In the genomic region with DNA sequence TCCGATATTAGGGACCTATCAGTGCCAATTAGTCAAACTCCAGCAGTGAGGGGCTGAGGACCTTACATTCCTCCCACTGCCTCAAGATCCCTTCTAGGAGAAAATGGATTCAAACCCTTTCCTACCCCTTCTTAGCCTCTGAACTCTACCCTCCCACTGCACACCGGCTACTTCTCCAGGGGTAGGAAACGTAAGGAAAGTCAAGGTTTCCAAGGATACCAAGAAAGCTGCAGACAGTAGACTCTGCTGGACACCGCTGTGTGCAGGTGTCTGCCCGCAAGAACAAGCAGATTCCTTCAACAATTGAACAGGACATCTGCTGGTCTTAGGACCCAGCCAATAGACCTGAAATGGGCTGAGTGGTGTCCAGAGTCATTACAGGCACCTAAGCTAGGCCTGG, we compare ENCODE assay signal across 8 mouse cellular contexts. TPM values are rescaled to one million over a fixed set of nuclear protein-coding genes. Genes with fewer than 3 reads are reported as not detected.
A peak's percentile ranks its signal among the peaks of the same experiment; 100 is the strongest.
DNase-seq lines count a peak whose midpoint lies in the region; ATAC-seq lines count a peak whose summit lies in the region.

No protein-coding gene starts in this region.

- H3K9ac ChIP-seq in kidney, embryonic 14.5 days (ENCODE audit: low read depth, low read length) = no peak overlapping the region
- peak overlapping the region; percentile 83 for H3K9ac ChIP-seq in embryonic facial prominence, embryonic 11.5 days (replicated peaks; ENCODE audit: low read length)
- peak overlapping the region; percentile 88 for H3K9ac ChIP-seq in hindbrain, embryonic 16.5 days (ENCODE audit: low read depth, low read length)
- peak overlapping the region; percentile 78 for H3K9ac ChIP-seq in midbrain, embryonic 15.5 days

- no peaks in the 10 kb centered on the region for H3K9me3 ChIP-seq in kidney, embryonic 14.5 days (ENCODE audit: control insufficient read depth, low read length)
- H3K9me3 ChIP-seq in embryonic facial prominence, embryonic 11.5 days (replicated peaks; ENCODE audit: control insufficient read depth, low read length) = no peaks in the 10 kb centered on the region
- no peaks in the 10 kb centered on the region for H3K9me3 ChIP-seq in hindbrain, embryonic 16.5 days (ENCODE audit: control insufficient read depth, low read length)
- no peaks in the 10 kb centered on the region for H3K9me3 ChIP-seq in midbrain, embryonic 15.5 days

- H3K4me1 ChIP-seq in kidney, embryonic 14.5 days (ENCODE audit: control insufficient read depth, insufficient read depth, low read length) = peaks cover 37% of the 10 kb centered on the region
- peaks cover 6% of the 10 kb centered on the region; the same call in 1 of the 2 replicates for H3K4me1 ChIP-seq in embryonic facial prominence, embryonic 11.5 days (ENCODE audit: control insufficient read depth, insufficient read depth, low read length)
- H3K4me1 ChIP-seq in hindbrain, embryonic 16.5 days (ENCODE audit: control insufficient read depth, insufficient read depth, low read depth, low read length) = peaks cover 39% of the 10 kb centered on the region
- peaks cover 47% of the 10 kb centered on the region for H3K4me1 ChIP-seq in midbrain, embryonic 15.5 days

- H3K27ac ChIP-seq in kidney, embryonic 14.5 days (ENCODE audit: low read depth, low read length) = peak overlapping the region; percentile 73; the same call in 1 of the 2 replicates
- peak overlapping the region; percentile 68 for H3K27ac ChIP-seq in embryonic facial prominence, embryonic 11.5 days (replicated peaks; ENCODE audit: low read depth, low read length)
- H3K27ac ChIP-seq in hindbrain, embryonic 16.5 days (ENCODE audit: low read depth, low read length) = peak overlapping the region; percentile 92
- H3K27ac ChIP-seq in midbrain, embryonic 15.5 days = peak overlapping the region; percentile 95

- H3K4me3 ChIP-seq in kidney, embryonic 14.5 days (ENCODE audit: low read length) = peak overlapping the region; percentile 81; the same call in 1 of the 2 replicates
- peak overlapping the region; percentile 80; the same call in 1 of the 2 replicates for H3K4me3 ChIP-seq in embryonic facial prominence, embryonic 11.5 days (ENCODE audit: low read depth, low read length)
- H3K4me3 ChIP-seq in hindbrain, embryonic 16.5 days (ENCODE audit: low read length) = peak overlapping the region; percentile 65
- peak overlapping the region; percentile 62 for H3K4me3 ChIP-seq in midbrain, embryonic 15.5 days

- H3K4me2 ChIP-seq in kidney, embryonic 14.5 days (replicated peaks; ENCODE audit: low read depth, low read length) = peak overlapping the region; percentile 94
- H3K4me2 ChIP-seq in embryonic facial prominence, embryonic 11.5 days (ENCODE audit: low read depth, low read length) = peak overlapping the region; percentile 93
- peak overlapping the region; percentile 81 for H3K4me2 ChIP-seq in hindbrain, embryonic 16.5 days (ENCODE audit: low read length)
- H3K4me2 ChIP-seq in midbrain, embryonic 15.5 days = peak overlapping the region; percentile 77

- H3K36me3 ChIP-seq in kidney, embryonic 14.5 days (ENCODE audit: control insufficient read depth, insufficient read depth, low read length) = no peaks in the 10 kb centered on the region
- no peaks in the 10 kb centered on the region for H3K36me3 ChIP-seq in embryonic facial prominence, embryonic 11.5 days (replicated peaks; ENCODE audit: control insufficient read depth, insufficient read depth, low read depth, low read length)
- no peaks in the 10 kb centered on the region for H3K36me3 ChIP-seq in hindbrain, embryonic 16.5 days (ENCODE audit: control insufficient read depth, insufficient read depth, low read length)
- no peaks in the 10 kb centered on the region for H3K36me3 ChIP-seq in midbrain, embryonic 15.5 days (replicated peaks)

- ATAC-seq in kidney, embryonic 14.5 days (ENCODE audit: low FRiP score, low TSS enrichment) = peak; percentile 1; the same call in 1 of the 2 replicates
- peak; percentile 36 for ATAC-seq in embryonic facial prominence, embryonic 11.5 days (replicated peaks; ENCODE audit: insufficient number of reproducible peaks, low FRiP score, low TSS enrichment, low read depth)
- no peak; the same call in 1 of the 2 replicates for ATAC-seq in hindbrain, embryonic 16.5 days
- no peak; the same call in 1 of the 2 replicates for ATAC-seq in midbrain, embryonic 15.5 days (replicated peaks)

- WGBS in kidney, embryonic 14.5 days = 44% methylated on average over 5 of the region's 5 CpGs
- 21% methylated on average over 5 of the region's 5 CpGs for WGBS in embryonic facial prominence, embryonic 11.5 days
- WGBS in hindbrain, embryonic 16.5 days = 29% methylated on average over 5 of the region's 5 CpGs
- 24% methylated on average over 5 of the region's 5 CpGs for WGBS in midbrain, embryonic 15.5 days

- no peaks in the 10 kb centered on the region for H3K27me3 ChIP-seq in kidney, embryonic 14.5 days (ENCODE audit: control insufficient read depth, insufficient read depth, low read length)
- H3K27me3 ChIP-seq in embryonic facial prominence, embryonic 11.5 days (ENCODE audit: control insufficient read depth, insufficient read depth, low read length) = no peaks in the 10 kb centered on the region
- no peaks in the 10 kb centered on the region for H3K27me3 ChIP-seq in hindbrain, embryonic 16.5 days (replicated peaks; ENCODE audit: control insufficient read depth, insufficient read depth, low read length)
- no peaks in the 10 kb centered on the region for H3K27me3 ChIP-seq in midbrain, embryonic 15.5 days (replicated peaks)

- no peak for DNase-seq in kidney, postnatal 25 days
- DNase-seq in embryonic facial prominence, embryonic 11.5 days (ENCODE audit: low spot score) = peak; percentile 29
- no peak for DNase-seq in cerebellum, adult 11 months
- DNase-seq in adipocyte (ENCODE audit: low spot score) = no peak
- DNase-seq in cerebellum, adult 9-11 months = no peak

RNA-seq across cellular contexts. Expression of gene Arrb1, which starts 0.8 kb away (rescaled TPM):
- 3.5 and 3.6 TPM in 2 replicates for polyA plus RNA-seq in kidney, embryonic 14.5 days (2014; fragmentation: Nextera tagmentation; extraction: Ambion mirVana)
- polyA plus RNA-seq in embryonic facial prominence, embryonic 11.5 days (2014; fragmentation: Nextera tagmentation; extraction: Ambion mirVana) = 2.7 and 3.0 TPM in 2 replicates
- polyA plus RNA-seq in hindbrain, embryonic 16.5 days (2015; fragmentation: Nextera tagmentation; extraction: Ambion mirVana) = 17.4 and 19.8 TPM in 2 replicates
- polyA plus RNA-seq in midbrain, embryonic 15.5 days (2015; fragmentation: Nextera tagmentation; extraction: Ambion mirVana) = 20.1 and 20.3 TPM in 2 replicates

RNA-seq across cellular contexts. Expression of gene Rps3, which starts 51.0 kb away (rescaled TPM):
- polyA plus RNA-seq in kidney, embryonic 14.5 days (2014; fragmentation: Nextera tagmentation; extraction: Ambion mirVana) = 870 and 995 TPM in 2 replicates
- 821 and 869 TPM in 2 replicates for polyA plus RNA-seq in embryonic facial prominence, embryonic 11.5 days (2014; fragmentation: Nextera tagmentation; extraction: Ambion mirVana)
- polyA plus RNA-seq in hindbrain, embryonic 16.5 days (2015; fragmentation: Nextera tagmentation; extraction: Ambion mirVana) = 398 and 428 TPM in 2 replicates
- polyA plus RNA-seq in midbrain, embryonic 15.5 days (2015; fragmentation: Nextera tagmentation; extraction: Ambion mirVana) = 382 and 405 TPM in 2 replicates

Comparison
In these comparisons a context has a peak if more than half of its experiments do, and no peak if none do; other contexts are left out.
1. ATAC-seq: peak in kidney, embryonic 14.5 days (single experiment) and embryonic facial prominence, embryonic 11.5 days (single experiment); none in hindbrain, embryonic 16.5 days (single experiment) and midbrain, embryonic 15.5 days (single experiment).
2. Peak in every context shown above with its lines, with median percentiles within 50 percentile points of each other: H3K27ac ChIP-seq, H3K4me2 ChIP-seq and H3K4me3 ChIP-seq.